Mouse (Mus musculus) CD4-positive, CD25-positive, alpha-beta regulatory T cell, adult 4 months (primary cell): ENCODE measurements around the gene Opcml. TPM values are rescaled to one million over a fixed set of nuclear protein-coding genes. Genes with fewer than 3 reads are reported as not detected.

Source experiments
- ATAC-seq: one replicate; pipeline ENCODE4 v1.8.0; 2017
- polyA plus RNA-seq, 2 experiments: library from polyadenylated mRNA; unstranded; fragments of 100-300 nt; shearing (Covaris generic); gene quantifications; one replicate each; pipeline ENCODE4 v1.2.1; 2017

Opcml gene
- polyA plus RNA-seq, 2 experiments from 2014 or later, result not detected

GRCm38 (mm10) chr9:27842806-27843205 is 52.2 kb downstream of the Opcml start:
- no peak for ATAC-seq

- ATAC-seq, result no peak
Measured at GRCm38 (mm10) chr9:27871624-27872023, 81.0 kb downstream of the Opcml start.

- ATAC-seq, result no peak
Measured at GRCm38 (mm10) chr9:27889636-27890035, 99.1 kb downstream of the Opcml start.

- ATAC-seq, result no peak
Measured at GRCm38 (mm10) chr9:27917250-27917649, 126.7 kb downstream of the Opcml start.

GRCm38 (mm10) chr9:27923495-27923894 is 132.9 kb downstream of the Opcml start:
- no peak for ATAC-seq

- ATAC-seq, result no peak
Measured at GRCm38 (mm10) chr9:27923945-27924825, 133.6 kb downstream of the Opcml start.

GRCm38 (mm10) chr9:27925650-27926049 is 135.1 kb downstream of the Opcml start:
- ATAC-seq, result no peak

- ATAC-seq, result no peak
Measured at GRCm38 (mm10) chr9:27937253-27937652, 146.7 kb downstream of the Opcml start.

GRCm38 (mm10) chr9:27937660-27938059 is 147.1 kb downstream of the Opcml start:
- no peak for ATAC-seq

- ATAC-seq, result no peak
Measured at GRCm38 (mm10) chr9:27945323-27946010, 154.9 kb downstream of the Opcml start.

- ATAC-seq, result no peak
Measured at GRCm38 (mm10) chr9:27951110-27951509, 160.5 kb downstream of the Opcml start.

- no peak for ATAC-seq
Measured at GRCm38 (mm10) chr9:27961682-27962081, 171.1 kb downstream of the Opcml start.

- no peak for ATAC-seq
Measured at GRCm38 (mm10) chr9:27963385-27963784, 172.8 kb downstream of the Opcml start.

- no peak for ATAC-seq
Measured at GRCm38 (mm10) chr9:27964902-27965550, 174.5 kb downstream of the Opcml start.

- no peak for ATAC-seq
Measured at GRCm38 (mm10) chr9:27968266-27968665, 177.7 kb downstream of the Opcml start.

- no peak for ATAC-seq
Measured at GRCm38 (mm10) chr9:27972293-27972692, 181.7 kb downstream of the Opcml start.

GRCm38 (mm10) chr9:27982576-27982975 is 192.0 kb downstream of the Opcml start:
- ATAC-seq, result no peak

GRCm38 (mm10) chr9:27986604-27987588 is 196.3 kb downstream of the Opcml start:
- no peak for ATAC-seq

- ATAC-seq, result no peak
Measured at GRCm38 (mm10) chr9:27991611-27992010, 201.0 kb downstream of the Opcml start.

GRCm38 (mm10) chr9:27996536-27996935 is 206.0 kb downstream of the Opcml start:
- no peak for ATAC-seq

GRCm38 (mm10) chr9:27998767-27999166 is 208.2 kb downstream of the Opcml start:
- ATAC-seq, result no peak

GRCm38 (mm10) chr9:28003131-28003530 is 212.6 kb downstream of the Opcml start:
- no peak for ATAC-seq
